Mouse (Mus musculus) olfactory bulb, adult 2 months (tissue): ENCODE results near the gene Syngr2.

Source experiments
- CTCF ChIP-seq: fragments of 200-500 bp; IDR thresholded peaks from 2 replicates; pipeline ENCODE4 v1.5.1; 2012; ENCODE audit warnings: low read depth, mild to moderate bottlenecking, low read length, moderate library complexity; ENCODE audit not compliant: insufficient read depth
- POLR2A ChIP-seq: fragments of 200-500 bp; IDR thresholded peaks from 2 replicates; pipeline ENCODE4 v1.6.1; 2012; ENCODE audit warnings: mild to moderate bottlenecking, low read depth, low read length, moderate library complexity; ENCODE audit not compliant: insufficient read depth

- TF ChIP-seq CTCF (no peak), POLR2A (no peak)
Observed at GRCm38 (mm10) chr11:117822728-117823241, 13.3 kb downstream of the Syngr2 start.
